Mouse (Mus musculus) gastrocnemius, adult 2 months (tissue): ENCODE data around the gene Zfp850. TPM values are rescaled to one million over a fixed set of nuclear protein-coding genes. Genes with fewer than 3 reads are reported as not detected.
"Not testable (repeated sequence)": the region's sequence is repeated elsewhere in the genome, so short reads cannot be mapped to it uniquely, and the experiment has no call there.

Experiments used
- DNase-seq: peaks from one replicate; pipeline ENCODE4 v3.0.0; 2022
- H3K27ac ChIP-seq: fragments of 200-600 bp; 2 replicates; pipeline ENCODE4 v1.8.1; 2022; ENCODE audit warnings: mild to moderate bottlenecking
- H3K4me3 ChIP-seq: fragments of 200-600 bp; 2 replicates; pipeline ENCODE4 v1.8.1; 2022; ENCODE audit warnings: mild to moderate bottlenecking, moderate library complexity
- CTCF ChIP-seq: fragments of 200-600 bp; IDR thresholded peaks from 2 replicates; pipeline ENCODE4 v1.8.1; 2022; ENCODE audit warnings: antibody characterized with exemption, mild to moderate bottlenecking, moderate library complexity
- intact Hi-C: fragments of 180-260 bp; cut with DNase I; formaldehyde crosslinking; loops from one replicate; pipeline ENCODE4 v1.15.1; 2025
- long read RNA-seq, 2 experiments: library from polyadenylated mRNA; stranded (forward); transcript quantifications; one replicate each; pipeline ENCODE4 v2.0.0; 2021
- total RNA-seq, 2 experiments: library from RNA; stranded (reverse); gene quantifications; 2 replicates each; pipeline ENCODE4 v1.2.3; 2021

Gene Zfp850
- under 1 TPM; 0.39 to 0.43 TPM for total RNA-seq
- long read RNA-seq, experiment 1 = 0 reads
- long read RNA-seq, experiment 2, partial matches to known transcripts = 0 of 2 reads
- long read RNA-seq, experiment 2, other reads (novel, unspliced or antisense) = 2 of 2 reads

DNA sequence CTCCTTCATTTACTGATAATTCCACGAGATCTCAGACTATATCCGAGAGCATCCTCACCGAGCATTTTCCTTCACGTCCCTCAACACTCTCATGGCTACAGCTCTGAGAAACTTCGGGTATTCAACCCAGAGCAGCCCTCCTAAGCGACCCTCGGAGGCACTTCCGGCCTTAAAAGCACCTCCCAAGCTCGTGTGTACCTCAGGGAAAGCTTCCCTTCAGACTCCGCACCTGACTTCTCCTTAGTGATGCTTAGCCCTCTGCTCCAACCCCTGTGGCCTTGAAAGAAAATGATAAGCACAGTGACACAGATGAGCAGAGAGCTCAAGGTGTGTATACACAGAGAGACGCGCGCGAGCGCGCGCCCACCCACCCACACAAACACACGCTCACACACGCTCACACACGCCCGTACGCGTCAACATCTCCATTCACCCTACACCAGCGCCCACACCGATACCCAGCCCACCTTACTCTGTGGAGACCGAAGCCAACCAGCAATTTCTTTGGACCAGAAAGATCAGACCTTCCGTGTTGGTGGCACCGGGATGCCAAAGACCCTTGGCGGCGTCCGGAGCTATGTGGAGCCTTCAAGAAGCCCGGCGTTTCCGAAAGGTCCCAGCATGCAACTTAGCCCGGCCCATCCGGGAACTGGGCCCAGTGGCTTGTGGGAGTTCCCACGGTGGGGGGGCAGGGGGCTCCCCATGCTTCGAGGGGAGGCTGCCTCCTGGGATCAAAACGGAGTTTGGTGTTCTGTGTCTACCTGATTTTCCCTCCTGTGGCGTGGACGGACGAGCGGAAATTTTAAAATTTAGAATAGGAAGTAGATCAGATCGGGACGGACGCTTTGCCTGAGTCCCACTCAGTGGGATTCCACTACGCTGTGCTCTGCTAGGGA, at the start of gene Zfp850:
TSS of gene Zfp850 (minus strand) at position 567 of the 896 bp plus-strand sequence.
- Histone ChIP-seq H3K27ac (peak within 1 kb of the TSS; percentile 82), H3K4me3 (peak within 1 kb of the TSS; percentile 80)
- no peak for TF ChIP-seq CTCF
- DNase-seq = peak; percentile 78
- intact Hi-C loops = no loop called here

GRCm38 (mm10) chr7:28059972-28060371, 46.1 kb upstream of the Zfp850 start:
- Histone ChIP-seq H3K27ac (no peak overlapping the region), H3K4me3 (no peak overlapping the region)
- TF ChIP-seq CTCF = no peak
- intact Hi-C loops = no loop called here
- DNase-seq = no peak

DNA sequence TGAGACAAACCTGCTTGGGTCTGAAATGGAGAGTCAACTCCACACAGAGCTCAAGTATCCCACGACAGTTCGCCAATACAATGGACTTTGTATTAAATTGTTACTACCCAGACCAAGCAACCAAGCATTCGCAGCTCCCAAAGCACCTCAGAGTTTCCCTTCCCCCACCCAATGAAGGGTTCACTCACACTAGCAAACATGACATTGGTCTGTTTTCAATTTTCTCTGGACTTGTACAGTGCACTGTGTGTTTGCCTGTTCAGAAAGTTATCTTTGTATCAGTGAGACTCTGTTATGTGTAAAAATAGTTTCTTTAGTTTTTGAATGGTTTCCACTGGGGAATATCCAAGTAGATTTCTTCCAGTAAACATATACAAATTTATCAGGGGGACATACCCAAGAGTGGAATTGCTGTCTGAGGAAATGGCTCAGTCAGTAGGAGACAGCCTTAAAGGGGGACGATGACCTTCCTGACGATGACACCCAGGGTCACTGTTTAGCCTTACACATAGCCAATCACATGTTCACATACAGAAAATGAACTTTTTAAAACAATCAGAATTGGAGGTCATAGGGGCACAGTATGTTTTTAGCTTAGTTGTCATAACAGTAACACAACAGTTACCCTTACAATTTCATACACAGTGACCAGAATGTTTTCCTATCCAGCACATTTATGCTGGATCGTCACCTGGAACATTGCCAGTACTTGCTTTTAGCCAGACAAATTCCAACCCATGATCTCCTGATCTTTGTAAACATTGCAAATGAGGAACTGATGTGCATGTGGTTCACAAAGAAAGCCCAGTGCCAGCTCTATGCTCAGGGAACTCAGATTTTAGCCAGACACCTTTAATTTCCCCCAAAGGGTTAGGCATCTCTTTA, 39.4 kb upstream of the Zfp850 start:
- peak overlapping the region; percentile 0; the same call in 1 of the 2 replicates for H3K27ac ChIP-seq
- DNase-seq = no peak
- no peak overlapping the region for H3K4me3 ChIP-seq
- intact Hi-C loops = loop anchor here (5.0 kb wide), 2 partner anchors 49 to 94 kb away; no protein-coding TSS in a partner anchor
- TF ChIP-seq CTCF = no peak

DNA sequence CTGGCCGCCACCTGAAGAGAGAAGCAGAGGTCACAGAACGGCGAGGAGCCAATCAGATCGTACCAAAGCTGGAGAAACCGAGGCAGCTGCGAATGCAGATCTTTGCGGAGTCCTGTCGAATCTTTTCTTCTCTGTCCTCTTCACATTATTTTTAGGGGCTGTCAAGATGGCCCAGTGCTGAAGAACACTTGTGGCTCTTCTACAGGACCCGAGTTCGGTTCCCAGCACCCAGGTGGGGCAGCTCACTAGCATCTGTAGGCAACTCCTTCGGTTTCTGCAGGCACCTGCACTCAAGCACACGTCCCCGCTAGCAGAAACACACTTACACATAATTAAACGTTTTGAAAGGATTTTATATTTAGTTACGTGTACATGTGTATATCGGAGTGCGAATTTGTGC, 36.7 kb upstream of the Zfp850 start:
- H3K4me3 ChIP-seq = peak overlapping the region; percentile 34
- intact Hi-C loops = loop anchor here (1.0 to 5.0 kb wide), 3 partner anchors 52 to 164 kb away; no protein-coding TSS in a partner anchor
- peak overlapping the region; percentile 72 for H3K27ac ChIP-seq

DNA sequence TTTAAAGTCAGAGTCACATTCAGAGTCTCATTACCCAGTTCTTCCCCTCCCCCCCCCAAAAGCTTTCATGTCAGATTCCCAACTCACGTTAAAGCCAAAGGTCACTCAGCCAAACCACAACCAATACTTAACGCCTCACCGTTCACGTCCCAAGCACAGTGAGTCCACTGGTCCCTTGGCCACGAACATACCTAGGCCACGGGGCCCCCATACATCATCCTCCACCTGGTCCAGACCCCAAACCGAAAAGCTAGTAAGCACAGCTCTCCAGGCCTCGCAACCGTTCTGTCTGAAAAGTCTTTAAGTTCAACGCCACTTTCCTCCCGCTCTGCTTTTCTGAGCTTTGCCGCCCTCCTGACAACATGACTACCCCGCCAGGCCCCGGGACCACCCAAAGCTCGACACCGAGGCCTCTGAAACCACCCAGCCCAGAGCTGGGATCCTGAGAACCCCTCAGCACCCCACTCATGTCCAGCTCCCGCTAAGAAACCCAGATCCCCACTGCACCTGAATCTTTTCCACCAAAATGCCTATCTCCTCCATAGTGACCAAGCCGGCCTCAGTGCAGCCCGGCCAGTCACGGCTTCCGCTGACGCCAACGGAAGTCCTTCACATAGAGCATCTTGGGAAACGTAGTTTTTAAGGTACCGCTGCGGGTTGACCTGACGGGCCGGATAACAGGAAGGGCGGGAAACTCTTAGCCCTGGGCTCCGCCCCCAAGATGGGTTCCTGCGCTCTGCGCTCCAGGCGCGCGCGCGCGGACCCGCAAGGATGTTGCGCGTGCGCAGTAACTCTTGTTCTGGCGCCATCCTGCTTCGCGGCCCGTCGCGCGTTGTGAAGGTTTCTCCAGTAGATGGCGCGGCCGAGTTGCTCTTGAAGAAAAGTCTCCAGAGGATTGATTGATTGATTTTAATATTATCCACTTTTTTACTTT, 35.8 kb upstream of the Zfp850 start, which contains the start of gene Psmc4:
TSS of gene Psmc4 (minus strand) at position 626 of the 934 bp plus-strand sequence.
- H3K27ac ChIP-seq = peak within 1 kb of the TSS; percentile 93
- DNase-seq = peak; percentile 98
- peak within 1 kb of the TSS; percentile 98 for H3K4me3 ChIP-seq
- TF ChIP-seq CTCF = peak; percentile 96; the same call in 1 of the 2 replicates
- intact Hi-C loops = loop anchor here (1.0 to 5.0 kb wide), 3 partner anchors 53 to 165 kb away; no protein-coding TSS in a partner anchor

More for the DNA sequence above, 36.7 kb upstream of the Zfp850 start:
- DNase-seq = no peak
- no peak for TF ChIP-seq CTCF

GRCm38 (mm10) chr7:28044524-28044923, 30.6 kb upstream of the Zfp850 start:
- no peak for TF ChIP-seq CTCF
- H3K27ac ChIP-seq = no peak overlapping the region
- intact Hi-C loops = no loop called here

DNA sequence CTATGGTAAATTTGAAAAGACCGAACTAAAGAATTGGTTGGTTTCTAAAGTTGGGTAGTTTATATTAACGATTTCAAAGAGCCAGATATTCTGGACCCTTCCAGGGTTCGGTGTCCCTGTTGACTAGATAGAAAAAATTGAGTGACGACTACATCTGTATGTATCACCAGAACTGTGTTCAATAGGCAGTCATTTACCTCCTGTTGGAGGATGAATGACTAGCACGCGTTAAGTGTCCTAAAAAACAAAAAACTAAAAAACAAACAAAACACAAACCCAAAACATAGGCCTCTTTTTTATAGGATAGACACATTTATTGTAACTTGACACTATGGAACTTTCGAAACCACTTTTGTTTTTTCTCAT, 513 bp upstream of the Zfp850 start:
- DNase-seq = no peak
- Histone ChIP-seq H3K27ac (peak overlapping the region; percentile 82), H3K4me3 (peak overlapping the region; percentile 80)
- no peak for TF ChIP-seq CTCF
- intact Hi-C loops = no loop called here

More at GRCm38 (mm10) chr7:28044524-28044923, 30.6 kb upstream of the Zfp850 start:
- no peak for DNase-seq
- H3K4me3 ChIP-seq = no peak overlapping the region

- intact Hi-C loops = no loop called here
- no peak for TF ChIP-seq CTCF
- Histone ChIP-seq H3K4me3 (no peak overlapping the region), H3K27ac (no peak overlapping the region)
- DNase-seq = no peak
Observed at GRCm38 (mm10) chr7:28010271-28010670, 3.6 kb downstream of the Zfp850 start.

- no peak for DNase-seq
- Histone ChIP-seq H3K4me3 (no peak overlapping the region), H3K27ac (no peak overlapping the region)
- intact Hi-C loops = no loop called here
- TF ChIP-seq CTCF = no peak
Observed at GRCm38 (mm10) chr7:27982197-27982596, 31.7 kb downstream of the Zfp850 start.

GRCm38 (mm10) chr7:27978683-27979528, 35.0 kb downstream of the Zfp850 start, which contains the start of gene Zfp780b:
TSS of gene Zfp780b (minus strand) at chr7:27979171.
- peak within 1 kb of the TSS; percentile 90 for H3K27ac ChIP-seq
- intact Hi-C loops = no loop called here

GRCm38 (mm10) chr7:27949451-27949850, 64.5 kb downstream of the Zfp850 start:
- H3K4me3 ChIP-seq, H3K27ac ChIP-seq, intact Hi-C loops, DNase-seq: not testable (repeated sequence)

More at GRCm38 (mm10) chr7:27978683-27979528, 35.0 kb downstream of the Zfp850 start, which contains the start of gene Zfp780b:
- no peak for TF ChIP-seq CTCF
- peak within 1 kb of the TSS; percentile 97 for H3K4me3 ChIP-seq
- DNase-seq = peak; percentile 84
